Mouse (Mus musculus) ovary, postnatal 36 days (tissue): ENCODE measurements at regions not wholly inside any gene's neighbourhood (a gene's known extent, or its start where the extent isn't known, plus 50 kb on each side); places are given as distances from the start of the nearest gene placed in this dataset.

Source experiments
- DNase-seq: peaks from one replicate; pipeline ENCODE4 v3.0.0; 2022; ENCODE audit warnings: low spot score, mixed read lengths

GRCm38 (mm10) chr13:72355297-72355696 lies 273.3 kb upstream of the Irx2 start:
- no peak for DNase-seq

GRCm38 (mm10) chr13:72355821-72356220 lies 272.8 kb upstream of the Irx2 start:
- no peak for DNase-seq

- no peak for DNase-seq
Observed at GRCm38 (mm10) chr13:72358243-72358904, 270.2 kb upstream of the Irx2 start.

GRCm38 (mm10) chr13:72365534-72366271 lies 262.9 kb upstream of the Irx2 start:
- no peak for DNase-seq

DNA sequence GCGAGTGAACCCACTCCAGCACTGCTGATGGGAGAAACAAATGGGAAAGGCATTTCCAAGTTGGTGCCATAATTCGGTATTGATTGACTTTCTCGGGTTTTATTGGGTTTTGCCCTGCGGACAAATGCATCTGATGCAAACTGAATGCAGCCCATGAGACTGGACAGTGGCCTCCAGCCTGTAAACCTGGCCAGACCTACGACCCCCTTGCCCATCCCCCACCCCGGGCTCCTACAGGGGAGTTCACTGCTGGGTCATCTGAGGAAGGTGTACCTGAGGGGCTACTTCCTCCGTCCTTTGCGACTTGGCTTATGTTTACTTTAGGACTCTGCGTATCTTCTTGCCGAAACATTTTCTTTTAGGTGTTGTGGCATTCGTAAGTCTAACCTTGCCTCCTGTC lies 262.3 kb upstream of the Irx2 start:
- DNase-seq, result no peak

- no peak for DNase-seq
Observed at GRCm38 (mm10) chr13:72370131-72370530, 258.5 kb upstream of the Irx2 start.

GRCm38 (mm10) chr13:72370997-72371396 lies 257.6 kb upstream of the Irx2 start:
- DNase-seq, result no peak

- DNase-seq, result no peak
Observed at GRCm38 (mm10) chr13:72393366-72393765, 235.3 kb upstream of the Irx2 start.

DNA sequence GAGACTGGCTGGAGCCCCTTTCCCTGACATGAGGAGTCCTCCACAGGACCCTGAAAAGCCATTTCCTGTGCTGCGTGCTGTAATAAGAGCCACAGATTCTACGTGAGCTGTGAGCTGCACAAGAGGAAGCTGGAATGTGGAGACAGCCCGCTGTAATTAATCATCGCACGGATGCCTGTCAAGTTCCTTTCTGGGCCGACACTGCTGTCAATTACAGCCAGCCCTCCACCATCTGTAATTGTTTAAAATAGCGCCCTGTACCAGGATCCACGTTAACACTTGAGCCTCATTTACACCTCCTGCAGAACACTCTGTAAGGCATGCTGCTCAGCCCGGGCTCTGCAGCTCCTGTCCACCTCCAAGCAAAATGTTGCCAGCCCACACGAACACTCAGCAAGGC lies 227.9 kb upstream of the Irx2 start:
- DNase-seq, result no peak

DNA sequence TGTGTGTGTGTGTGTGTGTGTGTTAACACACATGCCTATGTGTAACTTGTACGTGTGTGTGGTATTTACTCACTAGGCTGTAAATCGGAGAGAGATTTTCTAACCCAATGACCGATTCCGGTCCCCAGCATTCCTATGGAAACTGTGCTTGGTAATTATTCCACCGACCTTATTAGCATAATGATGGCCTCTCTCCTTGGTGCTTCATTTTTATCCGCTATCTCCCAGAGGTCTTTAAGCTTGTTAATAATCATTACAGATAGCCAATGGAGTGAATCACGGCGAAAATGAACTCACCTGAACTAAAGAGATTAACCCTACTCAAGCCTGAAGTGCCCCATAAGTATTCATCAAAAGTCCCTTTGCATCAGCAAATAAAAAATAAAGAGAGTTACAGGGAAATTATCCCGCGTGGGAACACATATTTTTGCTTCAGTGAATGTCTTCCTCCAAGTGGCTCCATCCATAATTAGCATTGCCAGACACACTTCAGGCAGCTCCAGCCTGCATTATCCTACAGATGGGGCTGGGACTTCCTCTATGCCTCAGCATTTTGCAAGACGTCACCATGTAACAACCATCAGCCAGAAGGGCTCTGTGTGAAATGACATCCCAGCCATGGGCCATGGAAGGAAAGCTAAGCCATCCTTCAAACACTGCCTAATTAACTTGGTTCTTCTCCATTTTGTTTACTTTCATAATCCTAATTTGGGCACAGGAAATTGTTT lies 219.2 kb upstream of the Irx2 start:
- DNase-seq, result no peak

DNA sequence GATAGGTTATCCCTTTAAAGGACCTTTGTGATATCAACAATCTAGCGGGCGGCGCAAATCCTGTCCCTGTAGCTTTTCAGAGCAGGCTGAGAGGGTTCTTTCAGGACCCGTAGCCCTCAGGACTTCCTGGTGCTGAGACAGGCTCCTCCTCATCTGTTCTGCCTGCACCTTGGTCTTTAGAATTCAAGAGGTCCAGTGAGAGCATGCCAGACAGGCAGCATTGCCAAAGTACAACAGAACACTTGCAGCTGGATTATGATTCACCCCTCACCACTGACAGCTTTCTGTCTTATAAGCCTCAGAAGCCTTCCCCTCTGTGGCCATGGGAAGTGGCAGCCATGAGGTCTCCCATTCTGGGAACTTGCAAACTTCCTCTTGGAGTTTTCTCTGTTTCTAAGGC lies 216.0 kb upstream of the Irx2 start:
- no peak for DNase-seq

DNA sequence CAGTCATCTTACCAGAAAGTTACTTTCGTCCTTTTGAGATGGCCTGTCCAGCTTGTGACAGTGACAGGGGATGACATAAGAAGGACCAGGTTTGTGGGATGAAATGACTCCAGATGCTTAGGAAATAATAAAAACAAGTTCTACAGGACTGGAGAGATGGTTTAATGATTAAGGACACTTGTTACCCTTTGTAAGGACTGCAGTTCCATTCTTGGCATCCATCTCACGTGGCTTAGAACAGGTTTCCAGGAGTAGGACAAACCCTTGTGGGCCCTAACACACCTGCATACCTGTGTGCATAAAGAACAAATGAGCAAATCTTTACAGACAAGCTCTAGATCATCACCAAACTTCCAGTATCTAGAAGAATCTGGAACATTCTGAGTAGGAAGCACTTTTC lies 211.6 kb upstream of the Irx2 start:
- no peak for DNase-seq

DNA sequence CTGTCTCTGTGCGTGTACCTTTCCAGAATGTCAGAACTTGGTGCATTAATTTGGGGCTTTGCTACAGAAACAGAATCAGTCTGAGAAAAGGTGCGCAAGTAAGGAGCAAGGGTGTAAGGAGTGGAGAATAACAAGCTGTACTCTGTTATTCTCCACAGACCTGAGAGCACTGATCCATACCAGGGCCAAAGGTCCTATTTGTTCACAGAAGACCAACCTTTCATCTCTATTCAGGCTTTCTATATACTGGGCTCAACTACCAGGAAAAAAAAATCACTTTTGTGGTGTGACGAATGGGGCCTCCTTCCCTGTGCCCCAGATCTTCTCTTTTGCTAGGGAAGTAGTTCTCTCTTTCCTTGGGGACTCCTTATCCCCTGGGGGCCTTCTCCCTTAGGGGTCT lies 210.8 kb upstream of the Irx2 start:
- no peak for DNase-seq

DNA sequence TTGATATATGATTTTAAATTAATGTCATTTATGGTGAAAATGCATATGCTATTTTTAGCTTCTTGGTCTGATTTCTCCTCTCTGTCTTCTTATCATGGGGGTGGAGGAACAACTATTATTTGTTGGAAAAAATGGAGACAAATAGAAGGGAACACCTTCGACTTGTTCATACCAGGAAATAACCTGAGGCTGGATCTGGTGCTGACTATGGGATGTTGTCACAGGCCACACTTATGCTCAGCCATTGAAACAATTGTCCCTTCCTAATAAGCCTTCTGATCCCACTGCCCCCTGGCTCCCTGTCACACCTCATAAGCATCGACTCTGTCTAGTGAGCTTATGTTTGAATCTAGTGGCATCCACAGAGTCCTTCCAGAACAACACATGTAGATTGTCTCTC lies 210.3 kb upstream of the Irx2 start:
- no peak for DNase-seq

- DNase-seq, result no peak
Observed at GRCm38 (mm10) chr13:72419532-72419931, 209.1 kb upstream of the Irx2 start.

GRCm38 (mm10) chr13:72425917-72426316 lies 202.7 kb upstream of the Irx2 start:
- DNase-seq, result no peak

DNA sequence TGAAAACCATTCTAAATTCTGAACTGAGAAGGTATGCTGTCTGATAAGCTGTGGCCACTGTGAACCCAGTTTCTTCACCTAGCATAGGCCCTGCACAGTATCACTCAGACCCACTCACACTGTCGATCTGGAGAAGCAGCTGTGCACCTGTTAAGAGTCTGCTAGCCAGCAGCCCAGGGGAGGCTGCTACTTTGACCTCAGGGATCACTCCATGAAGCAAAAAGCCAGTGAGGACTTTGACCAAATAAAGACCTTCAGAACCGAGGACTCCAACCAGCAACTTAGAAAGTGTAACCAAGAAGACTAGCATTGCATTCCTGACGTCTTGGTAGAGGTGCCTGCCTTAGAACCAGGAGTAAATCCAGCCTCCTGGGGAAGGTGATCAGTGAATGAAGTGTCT lies 183.3 kb upstream of the Irx2 start:
- DNase-seq, result no peak

GRCm38 (mm10) chr13:72448458-72449058 lies 180.1 kb upstream of the Irx2 start:
- no peak for DNase-seq

GRCm38 (mm10) chr13:72495353-72495752 lies 133.3 kb upstream of the Irx2 start:
- no peak for DNase-seq

DNA sequence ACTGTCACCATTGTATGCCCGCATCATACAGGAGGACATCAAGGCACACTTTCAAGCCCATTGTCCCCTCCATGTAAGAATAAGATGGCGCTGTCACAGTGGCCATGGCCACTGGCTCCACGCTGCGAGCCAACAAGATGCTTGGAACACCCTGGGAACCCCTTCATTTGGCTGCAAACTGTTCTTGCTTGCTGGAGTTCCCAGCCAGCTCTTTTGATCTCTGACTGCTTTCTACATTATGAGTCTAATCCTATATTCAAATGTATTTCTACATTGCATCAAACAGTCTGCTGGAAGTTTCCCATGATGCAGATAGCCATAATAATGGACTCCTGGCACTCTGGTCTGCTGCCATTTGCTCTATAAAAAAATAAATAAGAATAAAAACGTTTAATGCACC lies 131.6 kb upstream of the Irx2 start:
- no peak for DNase-seq

DNA sequence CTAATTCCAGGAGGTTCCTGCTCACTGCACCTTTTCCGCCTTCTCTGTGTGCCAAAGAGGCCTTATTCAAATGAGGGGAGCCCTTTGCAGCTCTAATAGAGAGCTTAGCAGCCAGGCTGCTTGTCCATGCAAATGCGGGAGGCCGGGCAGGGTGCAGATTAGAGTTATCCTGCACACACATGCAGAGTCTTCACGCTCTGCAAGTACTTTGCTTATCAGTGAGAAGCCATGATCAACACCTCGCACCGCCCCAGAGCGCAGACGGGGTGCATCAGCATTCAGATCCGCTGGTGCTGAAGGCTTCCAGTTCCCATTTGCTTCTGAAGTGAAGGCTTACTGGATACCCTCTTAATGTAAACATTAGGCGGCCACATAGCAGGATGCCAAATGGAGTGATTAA lies 131.1 kb upstream of the Irx2 start:
- DNase-seq, result no peak

- no peak for DNase-seq
Observed at GRCm38 (mm10) chr13:72505954-72506353, 122.7 kb upstream of the Irx2 start.

DNA sequence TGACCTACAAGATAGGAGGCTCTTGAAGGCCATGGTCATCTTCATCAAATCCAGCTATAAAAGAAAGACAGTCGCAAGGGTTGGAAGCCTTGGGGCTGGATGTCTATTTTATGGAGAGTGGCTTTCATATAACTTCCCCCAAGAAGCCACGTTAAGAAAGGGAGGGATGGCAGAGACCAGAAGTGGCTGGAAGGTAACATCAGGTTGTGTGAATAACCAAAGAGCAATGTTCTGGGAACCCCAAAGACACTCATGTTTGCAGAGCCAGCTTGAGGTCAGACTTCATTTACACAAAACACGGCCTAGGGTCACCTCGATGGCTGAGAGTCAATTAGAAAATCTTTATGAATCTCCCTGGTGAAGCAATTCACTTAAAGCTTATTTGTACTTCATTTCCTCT lies 90.0 kb upstream of the Irx2 start:
- no peak for DNase-seq
